Mouse (Mus musculus): ENCODE results near the gene Sirpa.

Gene Sirpa

GRCm38 (mm10) chr2:129632324-129632723 lies 39.7 kb downstream of the Sirpa start:
- DNase-seq (ENCODE audit: inconsistent age in 2 of 2, low spot score in 1 of 2): no peak

- peak; percentile 50 to 86 for DNase-seq (ENCODE audit: inconsistent age in 2 of 2, low spot score in 1 of 2)
Observed at GRCm38 (mm10) chr2:129633077-129633732, 40.6 kb downstream of the Sirpa start.

GRCm38 (mm10) chr2:129633982-129634381 lies 41.3 kb downstream of the Sirpa start:
- peak in 1 of 2 experiments; percentile 55 for DNase-seq (ENCODE audit: inconsistent age in 2 of 2, low spot score in 1 of 2)

GRCm38 (mm10) chr2:129652616-129653015 lies 60.0 kb downstream of the Sirpa start:
- peak in 1 of 2 experiments; percentile 28 for DNase-seq (ENCODE audit: inconsistent age in 2 of 2, low spot score in 1 of 2)

GRCm38 (mm10) chr2:129653632-129654031 lies 61.0 kb downstream of the Sirpa start:
- DNase-seq (ENCODE audit: inconsistent age in 2 of 2, low spot score in 1 of 2): peak in 1 of 2 experiments; percentile 16

- DNase-seq (ENCODE audit: inconsistent age in 2 of 2, low spot score in 1 of 2): peak in 1 of 2 experiments; percentile 54
Observed at GRCm38 (mm10) chr2:129654233-129654950, 61.8 kb downstream of the Sirpa start.

GRCm38 (mm10) chr2:129655033-129655432 lies 62.4 kb downstream of the Sirpa start:
- DNase-seq (ENCODE audit: inconsistent age in 2 of 2, low spot score in 1 of 2): no peak

- DNase-seq (ENCODE audit: inconsistent age in 2 of 2, low spot score in 1 of 2): peak in 1 of 2 experiments; percentile 87
Observed at GRCm38 (mm10) chr2:129658796-129659195, 66.2 kb downstream of the Sirpa start.

GRCm38 (mm10) chr2:129660020-129660419 lies 67.4 kb downstream of the Sirpa start:
- peak in 1 of 2 experiments; percentile 62 for DNase-seq (ENCODE audit: inconsistent age in 2 of 2, low spot score in 1 of 2)

- no peak for DNase-seq (ENCODE audit: inconsistent age in 2 of 2, low spot score in 1 of 2)
Observed at GRCm38 (mm10) chr2:129662484-129662883, 69.8 kb downstream of the Sirpa start.

GRCm38 (mm10) chr2:129671911-129672310 lies 79.3 kb downstream of the Sirpa start:
- no peak for DNase-seq (ENCODE audit: inconsistent age in 2 of 2, low spot score in 1 of 2)

GRCm38 (mm10) chr2:129674935-129675634 lies 82.5 kb downstream of the Sirpa start:
- peak; percentile 72 to 92 for DNase-seq (ENCODE audit: inconsistent age in 2 of 2, low spot score in 1 of 2)

- DNase-seq (ENCODE audit: inconsistent age in 2 of 2, low spot score in 1 of 2): no peak
Observed at GRCm38 (mm10) chr2:129677664-129678063, 85.0 kb downstream of the Sirpa start.

GRCm38 (mm10) chr2:129679066-129679465 lies 86.4 kb downstream of the Sirpa start:
- DNase-seq (ENCODE audit: inconsistent age in 2 of 2, low spot score in 1 of 2): no peak

- DNase-seq (ENCODE audit: inconsistent age in 2 of 2, low spot score in 1 of 2): no peak
Observed at GRCm38 (mm10) chr2:129680236-129680635, 87.6 kb downstream of the Sirpa start.
